Mouse (Mus musculus): ENCODE results near the gene Hhatl. TPM values are rescaled to one million over a fixed set of nuclear protein-coding genes. Genes with fewer than 3 reads are reported as not detected.
A peak's percentile ranks its signal among the peaks of the same experiment; 100 is the strongest.

Hhatl gene
- not detected in 2 replicates for total RNA-seq (2021)
- long read RNA-seq = 0 reads

DNA sequence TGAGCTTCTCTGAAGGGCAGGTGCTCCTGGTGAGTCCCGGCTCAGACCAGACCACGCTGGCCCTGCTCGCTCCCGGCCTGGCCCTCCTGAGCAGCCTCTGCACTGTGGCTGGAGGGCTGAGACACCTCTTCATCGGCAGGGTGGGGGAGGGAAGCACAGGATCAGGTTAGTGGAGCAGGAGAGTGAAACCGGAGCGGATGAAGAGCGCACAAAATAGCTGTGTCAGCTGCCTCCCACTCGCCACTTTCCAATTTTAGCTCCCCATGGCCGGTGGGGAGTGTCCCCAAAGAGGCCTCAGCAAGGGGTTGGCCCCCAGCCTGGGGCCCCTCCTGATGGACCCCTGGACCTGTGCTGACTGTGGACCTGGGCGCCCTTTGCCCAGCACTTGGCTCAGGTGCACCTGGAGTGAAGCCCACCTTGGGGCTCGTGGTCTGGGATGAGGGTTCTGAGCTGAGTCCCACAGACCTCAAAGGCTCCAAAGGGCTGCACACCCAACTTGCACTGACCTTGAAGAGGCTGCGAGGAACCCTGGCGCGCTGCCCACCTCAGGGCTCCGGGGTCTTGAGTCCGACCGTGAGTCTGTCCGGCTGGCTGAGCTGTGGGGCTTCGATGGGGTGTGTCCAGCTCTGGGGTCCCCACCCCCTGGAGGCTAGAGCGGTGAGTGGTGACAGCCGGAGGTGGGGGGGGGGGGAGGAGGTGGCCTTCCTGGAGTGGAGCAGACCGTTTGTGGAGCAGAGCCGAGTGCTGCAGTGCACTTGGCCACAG, at the start of gene Hhatl:
Gene Hhatl, minus strand, starts transcription at position 751 of the 765 bp plus-strand sequence.
- no peak for DNase-seq

DNA sequence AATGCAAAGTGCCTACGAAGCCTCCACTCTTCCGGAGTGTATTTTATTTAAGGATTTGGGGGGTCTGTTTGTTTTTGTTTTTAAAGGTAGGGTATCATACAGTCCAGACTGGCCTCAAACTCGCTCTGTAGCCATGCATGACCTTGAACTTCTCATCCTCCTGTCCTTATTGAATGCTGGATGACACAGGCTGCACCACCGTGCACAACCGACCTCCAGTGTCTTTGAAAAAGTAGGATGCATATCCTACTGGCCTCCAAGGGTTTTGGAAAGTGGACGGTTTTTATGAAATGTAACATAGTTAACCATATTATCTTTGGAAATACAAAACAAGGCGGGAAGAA, 47.3 kb upstream of the Hhatl start:
- no peak for DNase-seq

GRCm38 (mm10) chr9:121838829-121839621, 46.7 kb upstream of the Hhatl start, which contains the start of gene Ccdc13:
Gene Ccdc13, minus strand, starts transcription at chr9:121839461.
- DNase-seq = peak; percentile 88

GRCm38 (mm10) chr9:121838008-121838407, 45.7 kb upstream of the Hhatl start:
- DNase-seq = no peak

- no peak for DNase-seq
Observed at GRCm38 (mm10) chr9:121833825-121834224, 41.5 kb upstream of the Hhatl start.

DNA sequence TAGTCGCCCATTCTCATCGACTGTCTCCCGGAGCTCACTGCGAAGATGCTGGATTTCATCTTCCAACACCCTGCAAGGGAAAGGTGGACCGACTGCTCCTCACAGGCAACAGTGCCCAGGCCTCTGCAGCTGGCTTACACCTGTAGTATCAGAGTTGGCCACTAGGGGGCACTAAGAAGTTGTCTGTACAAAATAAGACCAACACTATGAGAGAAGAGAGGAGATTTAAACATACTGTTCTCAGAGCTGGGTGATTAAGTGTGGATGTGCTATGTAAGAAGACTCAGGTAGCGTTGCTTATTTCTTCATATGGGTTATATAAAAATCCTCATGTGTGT, 38.6 kb upstream of the Hhatl start:
- DNase-seq = peak; percentile 74

DNA sequence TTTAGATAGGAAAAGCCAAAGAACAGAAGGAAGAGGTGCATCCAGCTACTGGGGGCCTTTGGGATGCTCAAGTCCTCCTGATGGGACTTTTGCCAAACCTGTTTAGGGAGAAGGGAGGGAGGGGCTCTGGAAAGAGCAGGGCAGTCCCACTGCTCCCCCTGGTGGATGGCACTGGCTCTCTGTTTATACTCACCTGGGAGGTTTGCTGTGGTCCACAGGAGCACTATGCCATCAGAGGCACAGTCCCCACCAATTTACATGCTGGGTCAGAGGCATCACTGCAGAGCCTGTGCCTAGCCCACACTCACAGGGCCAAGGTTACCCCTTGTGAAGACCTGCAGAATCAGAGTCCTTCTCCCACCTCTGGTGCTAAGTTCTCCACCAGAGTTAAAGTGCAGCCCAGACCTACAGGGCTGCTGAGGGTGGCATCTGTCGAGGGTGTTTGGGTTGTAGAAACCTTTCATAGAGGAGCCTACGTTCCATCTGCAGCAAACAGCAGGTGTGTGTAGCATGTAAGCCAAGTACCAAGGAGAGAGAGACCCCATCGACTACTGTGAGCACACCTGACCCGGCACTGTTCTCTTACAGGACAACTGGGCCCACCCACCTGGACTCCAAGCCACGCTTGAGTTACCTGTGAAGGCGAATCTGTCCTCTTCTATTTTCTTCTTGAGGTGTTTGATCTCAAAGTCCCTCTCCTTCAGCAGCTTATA, 38.1 kb upstream of the Hhatl start:
- peak; percentile 64 for DNase-seq

- no peak for DNase-seq
Observed at GRCm38 (mm10) chr9:121829270-121829992, 37.1 kb upstream of the Hhatl start.

- DNase-seq = no peak
Observed at GRCm38 (mm10) chr9:121828314-121828713, 36.0 kb upstream of the Hhatl start.

DNA sequence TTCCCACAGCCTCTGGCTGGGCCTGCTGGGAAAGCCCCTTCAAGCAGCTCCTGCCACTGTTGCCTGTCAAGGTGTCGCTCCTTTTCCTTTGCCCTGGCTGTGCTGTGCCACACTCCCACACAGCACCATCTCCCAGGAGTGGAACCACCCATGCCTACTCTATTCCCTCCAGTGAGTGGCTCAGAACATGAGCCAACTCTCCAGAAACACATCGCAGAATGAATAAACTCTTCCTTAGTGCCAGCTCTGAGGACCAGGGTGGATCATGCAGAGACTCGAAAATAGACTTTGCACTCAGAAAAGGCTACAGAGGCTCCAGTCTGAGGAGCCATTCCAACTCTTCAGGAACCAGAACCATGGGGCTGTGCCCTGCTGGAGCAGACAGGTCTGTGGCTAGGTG, 34.0 kb upstream of the Hhatl start:
- DNase-seq = no peak

DNA sequence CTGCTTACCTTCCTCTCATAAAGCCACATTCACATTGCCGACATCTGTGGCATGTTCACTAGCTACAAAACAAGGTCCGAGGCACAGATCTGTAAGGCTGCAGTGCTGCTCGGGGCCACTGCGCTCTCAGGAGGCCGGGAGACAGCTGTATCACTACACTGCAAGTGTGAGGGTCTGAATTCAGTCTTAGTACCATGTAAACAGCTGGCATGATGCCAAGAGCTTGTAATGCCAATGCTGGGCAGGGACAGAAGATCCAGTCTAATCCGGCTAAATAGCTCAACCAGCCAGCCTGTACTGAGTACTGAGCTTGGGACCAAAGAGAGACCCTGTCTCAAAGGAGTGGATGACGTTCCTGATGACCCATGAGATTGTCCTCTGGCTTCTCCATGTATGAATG, 31.7 kb upstream of the Hhatl start:
- no peak for DNase-seq

- DNase-seq = no peak
Observed at GRCm38 (mm10) chr9:121823051-121823450, 30.7 kb upstream of the Hhatl start.

DNA sequence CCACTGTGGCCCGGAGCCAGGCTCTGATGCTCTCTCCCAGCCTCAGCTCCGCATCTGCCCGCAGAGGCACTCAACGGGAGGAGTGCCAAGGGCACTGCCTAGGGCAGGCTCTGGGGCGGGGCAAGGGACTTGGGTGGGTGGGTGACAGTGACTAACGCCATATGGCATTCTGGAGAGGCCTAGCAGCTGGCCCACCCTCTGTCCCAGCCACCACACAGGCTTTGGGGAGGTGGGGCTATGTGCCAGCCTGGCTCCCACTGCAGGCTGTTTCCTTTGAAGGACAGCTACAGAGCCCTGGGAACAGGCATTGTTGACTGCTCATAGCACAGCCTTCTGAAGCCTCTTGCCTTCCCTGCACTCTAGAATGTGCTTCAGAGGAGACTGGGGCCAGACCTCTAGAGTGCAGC, 30.3 kb upstream of the Hhatl start:
- DNase-seq = no peak

GRCm38 (mm10) chr9:121820765-121821164, 28.5 kb upstream of the Hhatl start:
- no peak for DNase-seq

GRCm38 (mm10) chr9:121819771-121820471, 27.6 kb upstream of the Hhatl start:
- DNase-seq = no peak

- peak; percentile 37 for DNase-seq
Observed at GRCm38 (mm10) chr9:121819073-121819770, 26.9 kb upstream of the Hhatl start.

GRCm38 (mm10) chr9:121815183-121815582, 22.9 kb upstream of the Hhatl start:
- DNase-seq = no peak

- no peak for DNase-seq
Observed at GRCm38 (mm10) chr9:121810081-121810821, 17.9 kb upstream of the Hhatl start.

- DNase-seq = no peak
Observed at GRCm38 (mm10) chr9:121808511-121808910, 16.2 kb upstream of the Hhatl start.

- no peak for DNase-seq
Observed at GRCm38 (mm10) chr9:121807947-121808346, 15.6 kb upstream of the Hhatl start.

Data from adrenal gland, postnatal 25 days (tissue).